Mouse (Mus musculus): ENCODE measurements around the gene Prkcsh. TPM values are rescaled to one million over a fixed set of nuclear protein-coding genes. Genes with fewer than 3 reads are reported as not detected.

Gene Prkcsh
- polyA plus RNA-seq, 1 experiment from 2014 or later = 121 TPM

GRCm38 (mm10) chr9:22030386-22030785 lies 27.8 kb downstream of the Prkcsh start:
- Histone ChIP-seq H3K9ac (ENCODE audit: low read depth, low read length) (no peak overlapping the region), H3K27ac (ENCODE audit: low read length) (no peak overlapping the region), H3K4me2 (ENCODE audit: low read depth, low read length) (no peak overlapping the region), H3K36me3 (ENCODE audit: control insufficient read depth, insufficient read depth, low read length) (no peaks in the 10 kb centered on the region), H3K9me3 (ENCODE audit: control insufficient read depth, low read length) (no peaks in the 10 kb centered on the region), H3K4me3 (ENCODE audit: low read length) (no peak overlapping the region), H3K4me1 (ENCODE audit: control insufficient read depth, insufficient read depth, low read length) (no peaks in the 10 kb centered on the region), H3K27me3 (replicated peaks; ENCODE audit: control insufficient read depth, insufficient read depth, low read length) (no peaks in the 10 kb centered on the region)
- WGBS = 89% methylated on average over 9 of the region's 9 CpGs
- ATAC-seq = no peak

GRCm38 (mm10) chr9:22035300-22036044 lies 32.9 kb downstream of the Prkcsh start:
- Histone ChIP-seq H3K27me3 (replicated peaks; ENCODE audit: control insufficient read depth, insufficient read depth, low read length) (no peaks in the 10 kb centered on the region), H3K4me1 (ENCODE audit: control insufficient read depth, insufficient read depth, low read length) (no peaks in the 10 kb centered on the region), H3K9me3 (ENCODE audit: control insufficient read depth, low read length) (no peaks in the 10 kb centered on the region), H3K36me3 (ENCODE audit: control insufficient read depth, insufficient read depth, low read length) (no peaks in the 10 kb centered on the region), H3K4me2 (ENCODE audit: low read depth, low read length) (no peak overlapping the region), H3K27ac (ENCODE audit: low read length) (no peak overlapping the region), H3K4me3 (ENCODE audit: low read length) (no peak overlapping the region), H3K9ac (ENCODE audit: low read depth, low read length) (no peak overlapping the region)
- ATAC-seq = no peak
- 54% methylated on average over 6 of the region's 6 CpGs for WGBS

- Histone ChIP-seq H3K9me3 (ENCODE audit: control insufficient read depth, low read length) (no peaks in the 10 kb centered on the region), H3K27me3 (replicated peaks; ENCODE audit: control insufficient read depth, insufficient read depth, low read length) (no peaks in the 10 kb centered on the region), H3K36me3 (ENCODE audit: control insufficient read depth, insufficient read depth, low read length) (no peaks in the 10 kb centered on the region), H3K9ac (ENCODE audit: low read depth, low read length) (no peak overlapping the region), H3K4me1 (ENCODE audit: control insufficient read depth, insufficient read depth, low read length) (no peaks in the 10 kb centered on the region), H3K4me3 (ENCODE audit: low read length) (no peak overlapping the region), H3K4me2 (ENCODE audit: low read depth, low read length) (no peak overlapping the region), H3K27ac (ENCODE audit: low read length) (no peak overlapping the region)
- 62% methylated on average over 10 of the region's 10 CpGs for WGBS
- ATAC-seq = no peak
Observed at GRCm38 (mm10) chr9:22037826-22038225, 35.2 kb downstream of the Prkcsh start.

- no peaks in the 10 kb centered on the region for H3K9me3 ChIP-seq (ENCODE audit: control insufficient read depth, low read length)
- no peak overlapping the region for H3K4me2 ChIP-seq (ENCODE audit: low read depth, low read length)
- H3K36me3 ChIP-seq (ENCODE audit: control insufficient read depth, insufficient read depth, low read length) = no peaks in the 10 kb centered on the region
- H3K4me1 ChIP-seq (ENCODE audit: control insufficient read depth, insufficient read depth, low read length) = no peaks in the 10 kb centered on the region
- no peak overlapping the region for H3K4me3 ChIP-seq (ENCODE audit: low read length)
- no peak for ATAC-seq
- no peaks in the 10 kb centered on the region for H3K27me3 ChIP-seq (replicated peaks; ENCODE audit: control insufficient read depth, insufficient read depth, low read length)
- H3K9ac ChIP-seq (ENCODE audit: low read depth, low read length) = no peak overlapping the region
- 51% methylated on average over 2 of the region's 2 CpGs for WGBS
- no peak overlapping the region for H3K27ac ChIP-seq (ENCODE audit: low read length)
Observed at GRCm38 (mm10) chr9:22041832-22042231, 39.2 kb downstream of the Prkcsh start.

GRCm38 (mm10) chr9:22047329-22047728 lies 44.7 kb downstream of the Prkcsh start:
- Histone ChIP-seq H3K4me1 (ENCODE audit: control insufficient read depth, insufficient read depth, low read length) (peaks cover 15% of the 10 kb centered on the region), H3K4me3 (ENCODE audit: low read length) (no peak overlapping the region), H3K4me2 (ENCODE audit: low read depth, low read length) (no peak overlapping the region), H3K36me3 (ENCODE audit: control insufficient read depth, insufficient read depth, low read length) (no peaks in the 10 kb centered on the region), H3K27me3 (replicated peaks; ENCODE audit: control insufficient read depth, insufficient read depth, low read length) (peaks cover 22% of the 10 kb centered on the region), H3K9me3 (ENCODE audit: control insufficient read depth, low read length) (no peaks in the 10 kb centered on the region), H3K27ac (ENCODE audit: low read length) (no peak overlapping the region), H3K9ac (ENCODE audit: low read depth, low read length) (no peak overlapping the region)
- WGBS = 56% methylated on average over 9 of the region's 9 CpGs
- no peak for ATAC-seq

GRCm38 (mm10) chr9:22049315-22049714 lies 46.7 kb downstream of the Prkcsh start:
- no peak overlapping the region for H3K27ac ChIP-seq (ENCODE audit: low read length)
- peaks cover 16% of the 10 kb centered on the region for H3K4me1 ChIP-seq (ENCODE audit: control insufficient read depth, insufficient read depth, low read length)
- no peaks in the 10 kb centered on the region for H3K9me3 ChIP-seq (ENCODE audit: control insufficient read depth, low read length)
- ATAC-seq = peak; percentile 3; the same call in 1 of the 2 replicates
- no peak overlapping the region for H3K4me3 ChIP-seq (ENCODE audit: low read length)
- WGBS = 57% methylated on average over 11 of the region's 11 CpGs
- H3K27me3 ChIP-seq (replicated peaks; ENCODE audit: control insufficient read depth, insufficient read depth, low read length) = peaks cover 32% of the 10 kb centered on the region
- H3K9ac ChIP-seq (ENCODE audit: low read depth, low read length) = no peak overlapping the region
- H3K4me2 ChIP-seq (ENCODE audit: low read depth, low read length) = no peak overlapping the region
- H3K36me3 ChIP-seq (ENCODE audit: control insufficient read depth, insufficient read depth, low read length) = no peaks in the 10 kb centered on the region

GRCm38 (mm10) chr9:22049721-22050270 lies 47.2 kb downstream of the Prkcsh start:
- no peaks in the 10 kb centered on the region for H3K36me3 ChIP-seq (ENCODE audit: control insufficient read depth, insufficient read depth, low read length)
- 0 out of 2 replicates have a peak overlapping the region, but pooled peaks have one; percentile 16 for H3K27ac ChIP-seq (ENCODE audit: low read length)
- whole genome bisulfite sequencing = 49% methylated on average over 4 of the region's 4 CpGs
- no peak overlapping the region for H3K4me3 ChIP-seq (ENCODE audit: low read length)
- H3K4me2 ChIP-seq (ENCODE audit: low read depth, low read length) = no peak overlapping the region
- ATAC-seq = peak; percentile 29
- H3K9me3 ChIP-seq (ENCODE audit: control insufficient read depth, low read length) = no peaks in the 10 kb centered on the region
- no peak overlapping the region for H3K9ac ChIP-seq (ENCODE audit: low read depth, low read length)
- H3K27me3 ChIP-seq (replicated peaks; ENCODE audit: control insufficient read depth, insufficient read depth, low read length) = peaks cover 36% of the 10 kb centered on the region
- peaks cover 21% of the 10 kb centered on the region for H3K4me1 ChIP-seq (ENCODE audit: control insufficient read depth, insufficient read depth, low read length)

- H3K4me3 ChIP-seq (ENCODE audit: low read length) = peak overlapping the region; percentile 45
- no peak overlapping the region for H3K27ac ChIP-seq (ENCODE audit: low read length)
- no peaks in the 10 kb centered on the region for H3K36me3 ChIP-seq (ENCODE audit: control insufficient read depth, insufficient read depth, low read length)
- H3K4me1 ChIP-seq (ENCODE audit: control insufficient read depth, insufficient read depth, low read length) = peaks cover 23% of the 10 kb centered on the region
- peak overlapping the region; percentile 57; the same call in 1 of the 2 replicates for H3K9ac ChIP-seq (ENCODE audit: low read depth, low read length)
- no peaks in the 10 kb centered on the region for H3K9me3 ChIP-seq (ENCODE audit: control insufficient read depth, low read length)
- peaks cover 42% of the 10 kb centered on the region for H3K27me3 ChIP-seq (replicated peaks; ENCODE audit: control insufficient read depth, insufficient read depth, low read length)
- peak; percentile 73 for ATAC-seq
- H3K4me2 ChIP-seq (ENCODE audit: low read depth, low read length) = peak overlapping the region; percentile 77
- 1% methylated on average over 43 of the region's 43 CpGs for WGBS
Observed at GRCm38 (mm10) chr9:22050351-22050889, 47.8 kb downstream of the Prkcsh start.

- peaks cover 23% of the 10 kb centered on the region for H3K4me1 ChIP-seq (ENCODE audit: control insufficient read depth, insufficient read depth, low read length)
- ATAC-seq = 0 out of 2 replicates have a peak, but pooled peaks have one; percentile 2
- no peaks in the 10 kb centered on the region for H3K36me3 ChIP-seq (ENCODE audit: control insufficient read depth, insufficient read depth, low read length)
- no peak overlapping the region for H3K27ac ChIP-seq (ENCODE audit: low read length)
- H3K27me3 ChIP-seq (replicated peaks; ENCODE audit: control insufficient read depth, insufficient read depth, low read length) = peaks cover 42% of the 10 kb centered on the region
- WGBS = 2% methylated on average over 66 of the region's 67 CpGs
- H3K9ac ChIP-seq (ENCODE audit: low read depth, low read length) = peak overlapping the region; percentile 57
- H3K4me3 ChIP-seq (ENCODE audit: low read length) = peak overlapping the region; percentile 45
- H3K9me3 ChIP-seq (ENCODE audit: control insufficient read depth, low read length) = no peaks in the 10 kb centered on the region
- H3K4me2 ChIP-seq (ENCODE audit: low read depth, low read length) = peak overlapping the region; percentile 77
Observed at GRCm38 (mm10) chr9:22051161-22051957, 48.8 kb downstream of the Prkcsh start.
